Mouse (Mus musculus) small intestine, adult 2 months (tissue): ENCODE results near the gene Bcar1.

ENCODE experiments used
- CTCF ChIP-seq: fragments of 200-500 bp; IDR thresholded peaks from 2 replicates; pipeline ENCODE4 v1.5.1; 2012; ENCODE audit warnings: low read depth, mild to moderate bottlenecking, control low read depth, inconsistent platforms, low read length, moderate library complexity, mixed read lengths; ENCODE audit not compliant: insufficient replicate concordance, insufficient read length; ENCODE audit errors: extremely low read depth
- POLR2A ChIP-seq: fragments of 200-500 bp; IDR thresholded peaks from 2 replicates; pipeline ENCODE4 v1.6.1; 2012; ENCODE audit warnings: low read depth, mild to moderate bottlenecking, control low read depth, inconsistent platforms, low read length, moderate library complexity

GRCm38 (mm10) chr8:111735335-111735761, 8.3 kb downstream of the Bcar1 start:
- TF ChIP-seq CTCF: no peak
- TF ChIP-seq POLR2A: no peak
